Mouse (Mus musculus): ENCODE results near the gene Pbld2. TPM values are rescaled to one million over a fixed set of nuclear protein-coding genes. Genes with fewer than 3 reads are reported as not detected.

The Pbld2 gene
- total and polyA plus RNA-seq, 2 experiments from 2014 or later: 0.11 to 1.1 TPM

- H3K36me3 ChIP-seq (replicated peaks; ENCODE audit: control insufficient read depth, insufficient read depth, low read length): no peaks in the 10 kb centered on the region
- no peak overlapping the region for H3K27ac ChIP-seq (ENCODE audit: low read depth)
- no peaks in the 10 kb centered on the region for H3K27me3 ChIP-seq (ENCODE audit: control insufficient read depth, insufficient read depth, low read length)
- H3K9me3 ChIP-seq (replicated peaks; ENCODE audit: control insufficient read depth, low read length): no peaks in the 10 kb centered on the region
- H3K4me2 ChIP-seq (ENCODE audit: low read depth, low read length): no peak overlapping the region
- H3K4me3 ChIP-seq (ENCODE audit: low read depth, low read length): no peak overlapping the region
- H3K9ac ChIP-seq (replicated peaks; ENCODE audit: low read depth, low read length): no peak overlapping the region
- WGBS: 68% methylated on average over 2 of the region's 2 CpGs
- TF ChIP-seq EP300 (IDR thresholded peaks at IDR 0.05; ENCODE audit: low read depth) (no peak), CTCF (IDR thresholded peaks at IDR 0.05; ENCODE audit: low read depth) (peak; percentile 7; the same call in 1 of the 2 replicates)
- no peak for DNase-seq (ENCODE audit: low spot score)
- no peak for ATAC-seq (ENCODE audit: insufficient read depth, low read depth)
- no peaks in the 10 kb centered on the region for H3K4me1 ChIP-seq (ENCODE audit: control insufficient read depth, insufficient read depth)
These were observed 30.5 kb downstream of the Pbld2 start for GRCm38 (mm10) chr10:63054586-63054985.

DNA sequence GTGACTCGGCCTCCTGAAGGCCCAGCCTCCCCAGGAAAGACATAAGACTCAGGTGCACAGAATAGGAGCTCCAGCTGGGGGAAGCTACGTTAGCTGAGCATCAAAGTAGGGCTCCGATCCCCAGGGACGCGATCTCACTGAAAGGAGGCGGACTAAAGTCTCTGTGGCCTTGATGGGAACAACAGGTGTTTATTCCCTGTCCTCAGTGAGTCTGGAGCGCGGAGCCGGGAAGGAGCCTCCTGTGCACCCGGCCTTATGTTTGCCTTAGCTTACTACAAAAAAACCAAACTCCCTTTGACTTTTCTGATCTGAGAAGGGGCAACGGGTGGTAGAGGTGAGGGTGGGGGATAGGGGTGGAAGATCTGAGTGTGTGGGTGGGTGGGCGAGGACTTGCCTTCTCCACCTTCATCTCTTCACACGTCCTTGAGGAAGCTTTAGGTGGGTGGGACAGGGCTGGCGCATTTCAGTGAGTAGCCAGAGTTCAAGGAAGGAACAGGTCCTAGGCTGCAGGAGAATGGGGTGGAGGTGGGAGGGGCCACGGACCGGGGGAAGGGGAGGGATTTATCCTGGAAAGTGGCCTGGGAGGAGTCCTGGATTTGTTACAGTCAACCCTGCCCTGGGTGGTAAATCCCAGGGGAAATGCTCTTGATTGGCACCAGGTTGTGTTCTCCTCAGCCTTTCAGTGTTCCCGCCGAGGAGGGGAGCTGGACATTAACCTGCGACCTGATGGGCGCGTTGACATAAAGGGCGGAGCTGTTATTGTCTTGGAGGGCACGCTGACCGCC is 33.0 kb downstream of the Pbld2 start:
- no peak for DNase-seq (ENCODE audit: low spot score)
- TF ChIP-seq EP300 (IDR thresholded peaks at IDR 0.05; ENCODE audit: low read depth) (no peak), CTCF (IDR thresholded peaks at IDR 0.05; ENCODE audit: low read depth) (no peak)
- Histone ChIP-seq H3K27me3 (ENCODE audit: control insufficient read depth, insufficient read depth, low read length) (no peaks in the 10 kb centered on the region), H3K36me3 (replicated peaks; ENCODE audit: control insufficient read depth, insufficient read depth, low read length) (no peaks in the 10 kb centered on the region), H3K4me1 (ENCODE audit: control insufficient read depth, insufficient read depth) (peaks cover 11% of the 10 kb centered on the region), H3K4me3 (ENCODE audit: low read depth, low read length) (no peak overlapping the region), H3K9me3 (replicated peaks; ENCODE audit: control insufficient read depth, low read length) (no peaks in the 10 kb centered on the region), H3K4me2 (ENCODE audit: low read depth, low read length) (no peak overlapping the region), H3K9ac (replicated peaks; ENCODE audit: low read depth, low read length) (no peak overlapping the region), H3K27ac (ENCODE audit: low read depth) (no peak overlapping the region)
- WGBS: 38% methylated on average over 24 of the region's 24 CpGs
- ATAC-seq (ENCODE audit: insufficient read depth, low read depth): peak; percentile 24; the same call in 1 of the 2 replicates

DNA sequence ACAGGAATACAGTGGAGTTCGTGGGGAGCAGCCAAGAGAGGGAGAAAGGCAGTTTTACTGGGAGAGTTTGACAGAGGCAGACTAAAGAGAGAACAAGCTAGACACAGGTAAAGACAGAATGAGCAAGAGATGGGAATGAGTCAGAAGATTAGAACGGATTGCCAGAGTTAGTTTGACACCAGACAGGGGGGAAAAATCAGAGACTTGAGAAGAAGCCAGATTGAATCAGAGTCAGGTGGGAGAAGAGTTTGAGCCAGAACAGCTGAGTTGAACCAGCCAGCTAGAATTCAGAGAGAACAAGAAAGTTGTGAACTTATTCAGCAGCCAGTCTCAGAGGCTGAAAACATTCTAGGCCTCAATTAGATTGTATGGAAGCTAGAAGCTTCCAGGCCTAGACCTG is 35.7 kb downstream of the Pbld2 start, which contains the start of gene Pbld1:
Pbld1 (plus strand) TSS at position 301 of the 400 bp plus-strand sequence.
- ATAC-seq (ENCODE audit: insufficient read depth, low read depth) (no peak), DNase-seq (ENCODE audit: low spot score) (no peak)
- H3K4me1 ChIP-seq (ENCODE audit: control insufficient read depth, insufficient read depth): peaks cover 11% of the 10 kb centered on the region
- H3K27me3 ChIP-seq (ENCODE audit: control insufficient read depth, insufficient read depth, low read length): no peaks in the 10 kb centered on the region
- no peaks in the 10 kb centered on the region for H3K9me3 ChIP-seq (replicated peaks; ENCODE audit: control insufficient read depth, low read length)
- H3K9ac ChIP-seq (replicated peaks; ENCODE audit: low read depth, low read length): no peak within 1 kb of the TSS
- H3K27ac ChIP-seq (ENCODE audit: low read depth): no peak within 1 kb of the TSS
- WGBS: 86% methylated on average over 2 of the region's 2 CpGs
- H3K4me3 ChIP-seq (ENCODE audit: low read depth, low read length): no peak within 1 kb of the TSS
- no peaks in the 10 kb centered on the region for H3K36me3 ChIP-seq (replicated peaks; ENCODE audit: control insufficient read depth, insufficient read depth, low read length)
- TF ChIP-seq EP300 (IDR thresholded peaks at IDR 0.05; ENCODE audit: low read depth) (no peak), CTCF (IDR thresholded peaks at IDR 0.05; ENCODE audit: low read depth) (no peak)
- no peak within 1 kb of the TSS for H3K4me2 ChIP-seq (ENCODE audit: low read depth, low read length)

DNA sequence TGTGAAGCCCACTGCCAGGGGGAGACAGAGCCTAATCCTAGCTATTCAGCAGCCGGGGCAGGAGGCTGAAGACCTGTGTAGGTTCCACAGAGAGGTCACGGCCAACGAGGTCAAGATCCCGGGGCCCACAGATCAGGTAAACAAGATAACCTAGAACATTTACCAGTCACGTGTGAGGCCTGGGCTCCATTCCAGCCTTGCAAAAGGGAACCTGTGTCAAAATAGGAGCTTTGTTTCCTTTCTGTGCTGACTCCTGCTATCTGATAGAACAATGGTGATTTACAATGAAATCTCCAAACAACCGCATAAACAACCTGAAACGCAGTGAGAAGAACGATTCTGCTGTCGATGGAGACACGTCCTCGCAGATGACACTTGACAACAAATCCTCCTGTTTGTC is 36.3 kb downstream of the Pbld2 start:
- Histone ChIP-seq H3K36me3 (replicated peaks; ENCODE audit: control insufficient read depth, insufficient read depth, low read length) (no peaks in the 10 kb centered on the region), H3K4me2 (ENCODE audit: low read depth, low read length) (no peak overlapping the region), H3K4me1 (ENCODE audit: control insufficient read depth, insufficient read depth) (peaks cover 11% of the 10 kb centered on the region), H3K27ac (ENCODE audit: low read depth) (no peak overlapping the region), H3K4me3 (ENCODE audit: low read depth, low read length) (no peak overlapping the region), H3K9ac (replicated peaks; ENCODE audit: low read depth, low read length) (no peak overlapping the region), H3K9me3 (replicated peaks; ENCODE audit: control insufficient read depth, low read length) (no peaks in the 10 kb centered on the region), H3K27me3 (ENCODE audit: control insufficient read depth, insufficient read depth, low read length) (no peaks in the 10 kb centered on the region)
- TF ChIP-seq CTCF (IDR thresholded peaks at IDR 0.05; ENCODE audit: low read depth): no peak
- DNase-seq (ENCODE audit: low spot score): peak; percentile 18
- 26% methylated on average over 11 of the region's 11 CpGs for WGBS
- peak; percentile 58; the same call in 1 of the 2 replicates for ATAC-seq (ENCODE audit: insufficient read depth, low read depth)

DNA sequence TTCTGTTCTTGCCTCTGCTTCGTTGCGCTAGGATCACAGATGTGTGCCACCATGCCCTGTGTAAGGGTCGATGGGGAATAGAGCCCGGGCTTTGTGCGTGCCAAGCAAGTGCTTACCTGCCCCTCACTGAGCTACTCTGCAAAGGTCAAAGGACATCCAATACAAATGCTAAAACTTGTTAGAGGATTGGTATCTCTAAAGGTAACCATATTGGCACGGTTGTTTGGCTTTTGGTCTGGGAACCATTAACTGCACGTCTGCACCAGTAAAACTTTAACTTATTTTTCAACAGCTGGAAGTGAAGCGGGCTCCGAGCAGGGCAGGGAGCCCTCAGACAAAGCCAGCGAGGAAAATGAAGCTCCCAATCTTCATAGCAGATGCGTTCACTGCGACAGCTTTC is 37.2 kb downstream of the Pbld2 start:
- Histone ChIP-seq H3K4me3 (ENCODE audit: low read depth, low read length) (no peak overlapping the region), H3K27me3 (ENCODE audit: control insufficient read depth, insufficient read depth, low read length) (no peaks in the 10 kb centered on the region), H3K36me3 (replicated peaks; ENCODE audit: control insufficient read depth, insufficient read depth, low read length) (no peaks in the 10 kb centered on the region), H3K4me2 (ENCODE audit: low read depth, low read length) (no peak overlapping the region), H3K9me3 (replicated peaks; ENCODE audit: control insufficient read depth, low read length) (no peaks in the 10 kb centered on the region), H3K9ac (replicated peaks; ENCODE audit: low read depth, low read length) (no peak overlapping the region), H3K4me1 (ENCODE audit: control insufficient read depth, insufficient read depth) (peaks cover 11% of the 10 kb centered on the region), H3K27ac (ENCODE audit: low read depth) (no peak overlapping the region)
- DNase-seq (ENCODE audit: low spot score): no peak
- no peak for ATAC-seq (ENCODE audit: insufficient read depth, low read depth)
- WGBS: 81% methylated on average over 12 of the region's 12 CpGs
- no peak for TF ChIP-seq EP300 (IDR thresholded peaks at IDR 0.05; ENCODE audit: low read depth)
- TF ChIP-seq CTCF (IDR thresholded peaks at IDR 0.05; ENCODE audit: low read depth): no peak

- Histone ChIP-seq H3K27ac (ENCODE audit: low read depth) (no peak overlapping the region), H3K9me3 (replicated peaks; ENCODE audit: control insufficient read depth, low read length) (no peaks in the 10 kb centered on the region), H3K4me1 (ENCODE audit: control insufficient read depth, insufficient read depth) (peaks cover 11% of the 10 kb centered on the region), H3K27me3 (ENCODE audit: control insufficient read depth, insufficient read depth, low read length) (no peaks in the 10 kb centered on the region), H3K36me3 (replicated peaks; ENCODE audit: control insufficient read depth, insufficient read depth, low read length) (no peaks in the 10 kb centered on the region), H3K9ac (replicated peaks; ENCODE audit: low read depth, low read length) (no peak overlapping the region), H3K4me3 (ENCODE audit: low read depth, low read length) (no peak overlapping the region), H3K4me2 (ENCODE audit: low read depth, low read length) (no peak overlapping the region)
- TF ChIP-seq EP300 (IDR thresholded peaks at IDR 0.05; ENCODE audit: low read depth) (no peak), CTCF (IDR thresholded peaks at IDR 0.05; ENCODE audit: low read depth) (no peak)
- WGBS: 92% methylated on average over 5 of the region's 5 CpGs
- no peak for DNase-seq (ENCODE audit: low spot score)
- ATAC-seq (ENCODE audit: insufficient read depth, low read depth): no peak
These were observed 38.6 kb downstream of the Pbld2 start for GRCm38 (mm10) chr10:63062696-63063095.
